Mouse (Mus musculus): Measurements from ENCODE around the gene Pygo1. TPM values are rescaled to one million over a fixed set of nuclear protein-coding genes. Genes with fewer than 3 reads are reported as not detected.
A peak's percentile ranks its signal among the peaks of the same experiment; 100 is the strongest.

Pygo1 gene
- not detected in 2 replicates for polyA plus RNA-seq (2012; ENCODE audit: insufficient read depth, insufficient read length, low replicate concordance, missing spikeins)

GRCm38 (mm10) chr9:72925021-72925934 lies at the start of gene Pygo1:
Gene Pygo1 (plus strand): TSS chr9:72925645.
- Histone ChIP-seq H3K4me1 (ENCODE audit: control insufficient read depth, insufficient read depth, low read length) (peaks cover 7% of the 10 kb centered on the region), H3K27ac (ENCODE audit: insufficient read depth, low read depth, low read length) (peak within 1 kb of the TSS; percentile 35; the same call in 1 of the 2 replicates), H3K4me3 (ENCODE audit: insufficient read depth, low read depth, low read length) (peak within 1 kb of the TSS; percentile 68)
- WGBS: under 1% methylated on average over 108 of the region's 108 CpGs
- no peak for TF ChIP-seq CTCF (IDR thresholded peaks at IDR 0.05; ENCODE audit: insufficient read depth, low read depth, low read length)
- peak; percentile 21; the same call in 1 of the 2 replicates for TF ChIP-seq POLR2A (IDR thresholded peaks at IDR 0.05; ENCODE audit: insufficient read depth, low read depth, low read length)

GRCm38 (mm10) chr9:72875878-72876277 lies 49.6 kb upstream of the Pygo1 start:
- 86% methylated on average over 2 of the region's 2 CpGs for WGBS
- peaks cover 4% of the 10 kb centered on the region; the same call in 1 of the 2 replicates for H3K4me1 ChIP-seq (ENCODE audit: control insufficient read depth, insufficient read depth, low read length)
- TF ChIP-seq POLR2A (IDR thresholded peaks at IDR 0.05; ENCODE audit: insufficient read depth, low read depth, low read length) (no peak), CTCF (IDR thresholded peaks at IDR 0.05; ENCODE audit: insufficient read depth, low read depth, low read length) (no peak)
- H3K27ac ChIP-seq (ENCODE audit: insufficient read depth, low read depth, low read length): no peak overlapping the region
- no peak overlapping the region for H3K4me3 ChIP-seq (ENCODE audit: insufficient read depth, low read depth, low read length)

GRCm38 (mm10) chr9:72877905-72878304 lies 47.5 kb upstream of the Pygo1 start:
- 59% methylated on average over 11 of the region's 11 CpGs for WGBS
- H3K4me3 ChIP-seq (ENCODE audit: insufficient read depth, low read depth, low read length): no peak overlapping the region
- H3K27ac ChIP-seq (ENCODE audit: insufficient read depth, low read depth, low read length): no peak overlapping the region
- peaks cover 4% of the 10 kb centered on the region; the same call in 1 of the 2 replicates for H3K4me1 ChIP-seq (ENCODE audit: control insufficient read depth, insufficient read depth, low read length)
- no peak for TF ChIP-seq CTCF (IDR thresholded peaks at IDR 0.05; ENCODE audit: insufficient read depth, low read depth, low read length)
- TF ChIP-seq POLR2A (IDR thresholded peaks at IDR 0.05; ENCODE audit: insufficient read depth, low read depth, low read length): no peak

GRCm38 (mm10) chr9:72878656-72879055 lies 46.8 kb upstream of the Pygo1 start:
- 85% methylated on average over 6 of the region's 6 CpGs for WGBS
- peaks cover 4% of the 10 kb centered on the region; the same call in 1 of the 2 replicates for H3K4me1 ChIP-seq (ENCODE audit: control insufficient read depth, insufficient read depth, low read length)
- no peak for TF ChIP-seq POLR2A (IDR thresholded peaks at IDR 0.05; ENCODE audit: insufficient read depth, low read depth, low read length)
- no peak for TF ChIP-seq CTCF (IDR thresholded peaks at IDR 0.05; ENCODE audit: insufficient read depth, low read depth, low read length)
- H3K27ac ChIP-seq (ENCODE audit: insufficient read depth, low read depth, low read length): no peak overlapping the region
- no peak overlapping the region for H3K4me3 ChIP-seq (ENCODE audit: insufficient read depth, low read depth, low read length)

- Histone ChIP-seq H3K4me1 (ENCODE audit: control insufficient read depth, insufficient read depth, low read length) (peaks cover 4% of the 10 kb centered on the region; the same call in 1 of the 2 replicates), H3K4me3 (ENCODE audit: insufficient read depth, low read depth, low read length) (no peak overlapping the region), H3K27ac (ENCODE audit: insufficient read depth, low read depth, low read length) (no peak overlapping the region)
- 90% methylated on average over 3 of the region's 3 CpGs for WGBS
- TF ChIP-seq CTCF (IDR thresholded peaks at IDR 0.05; ENCODE audit: insufficient read depth, low read depth, low read length): no peak
- no peak for TF ChIP-seq POLR2A (IDR thresholded peaks at IDR 0.05; ENCODE audit: insufficient read depth, low read depth, low read length)
Measured at GRCm38 (mm10) chr9:72879601-72880000, 45.8 kb upstream of the Pygo1 start.

- no peak for TF ChIP-seq POLR2A (IDR thresholded peaks at IDR 0.05; ENCODE audit: insufficient read depth, low read depth, low read length)
- TF ChIP-seq CTCF (IDR thresholded peaks at IDR 0.05; ENCODE audit: insufficient read depth, low read depth, low read length): no peak
- 67% methylated on average over 16 of the region's 16 CpGs for whole genome bisulfite sequencing
- no peak overlapping the region for H3K4me3 ChIP-seq (ENCODE audit: insufficient read depth, low read depth, low read length)
- peaks cover 4% of the 10 kb centered on the region; the same call in 1 of the 2 replicates for H3K4me1 ChIP-seq (ENCODE audit: control insufficient read depth, insufficient read depth, low read length)
- H3K27ac ChIP-seq (ENCODE audit: insufficient read depth, low read depth, low read length): no peak overlapping the region
Measured at GRCm38 (mm10) chr9:72880225-72880960, 45.1 kb upstream of the Pygo1 start.

GRCm38 (mm10) chr9:72881026-72881768 lies 44.2 kb upstream of the Pygo1 start:
- Histone ChIP-seq H3K4me3 (ENCODE audit: insufficient read depth, low read depth, low read length) (no peak overlapping the region), H3K27ac (ENCODE audit: insufficient read depth, low read depth, low read length) (no peak overlapping the region), H3K4me1 (ENCODE audit: control insufficient read depth, insufficient read depth, low read length) (peaks cover 4% of the 10 kb centered on the region; the same call in 1 of the 2 replicates)
- 48% methylated on average over 15 of the region's 15 CpGs for WGBS
- no peak for TF ChIP-seq POLR2A (IDR thresholded peaks at IDR 0.05; ENCODE audit: insufficient read depth, low read depth, low read length)
- TF ChIP-seq CTCF (IDR thresholded peaks at IDR 0.05; ENCODE audit: insufficient read depth, low read depth, low read length): no peak

- 4% methylated on average over 3 of the region's 3 CpGs for WGBS
- Histone ChIP-seq H3K4me1 (ENCODE audit: control insufficient read depth, insufficient read depth, low read length) (peaks cover 4% of the 10 kb centered on the region; the same call in 1 of the 2 replicates), H3K4me3 (ENCODE audit: insufficient read depth, low read depth, low read length) (no peak overlapping the region), H3K27ac (ENCODE audit: insufficient read depth, low read depth, low read length) (no peak overlapping the region)
- no peak for TF ChIP-seq CTCF (IDR thresholded peaks at IDR 0.05; ENCODE audit: insufficient read depth, low read depth, low read length)
- TF ChIP-seq POLR2A (IDR thresholded peaks at IDR 0.05; ENCODE audit: insufficient read depth, low read depth, low read length): no peak
Measured at GRCm38 (mm10) chr9:72883940-72884339, 41.5 kb upstream of the Pygo1 start.
